Mouse (Mus musculus) small intestine, adult 2 months (tissue): Measurements from ENCODE around the gene Msx3.

ENCODE experiments used
- CTCF ChIP-seq: fragments of 200-500 bp; IDR thresholded peaks from 2 replicates; pipeline ENCODE4 v1.5.1; 2012; ENCODE audit warnings: low read depth, mild to moderate bottlenecking, control low read depth, inconsistent platforms, low read length, moderate library complexity, mixed read lengths; ENCODE audit not compliant: insufficient replicate concordance, insufficient read length; ENCODE audit errors: extremely low read depth
- POLR2A ChIP-seq: fragments of 200-500 bp; IDR thresholded peaks from 2 replicates; pipeline ENCODE4 v1.6.1; 2012; ENCODE audit warnings: low read depth, mild to moderate bottlenecking, control low read depth, inconsistent platforms, low read length, moderate library complexity

DNA sequence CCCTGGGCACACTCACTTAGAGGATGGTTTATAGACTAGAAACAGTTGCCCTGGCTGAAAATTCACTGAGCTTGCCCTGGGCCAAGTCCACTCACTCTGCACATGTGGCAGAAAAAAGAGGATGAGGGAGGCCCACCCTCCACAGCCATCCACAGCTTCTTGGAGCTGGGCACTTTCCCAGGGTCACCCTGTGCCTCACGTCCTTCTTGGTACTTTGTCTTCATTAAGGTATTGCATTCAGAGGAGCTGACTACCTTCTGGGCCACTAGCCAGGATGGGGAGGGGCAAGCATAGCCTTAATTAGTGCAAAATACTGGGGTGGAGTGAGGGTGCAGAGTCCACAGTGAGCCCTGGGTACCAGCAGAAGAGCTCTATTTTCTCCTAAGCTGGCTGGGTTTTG, 46.7 kb upstream of the Msx3 start:
- TF ChIP-seq CTCF (no peak), POLR2A (no peak)
